Mouse (Mus musculus) G1E (cell line): Measurements from ENCODE around the gene Kdm2b. TPM values are rescaled to one million over a fixed set of nuclear protein-coding genes. Genes with fewer than 3 reads are reported as not detected.
"Not testable (repeated sequence)": the region's sequence is repeated elsewhere in the genome, so short reads cannot be mapped to it uniquely, and the experiment has no call there.

Experiments used
- ATAC-seq: 2 replicates; pipeline ENCODE4 v1.8.0; 2016; ENCODE audit warnings: mild to moderate bottlenecking; ENCODE audit not compliant: insufficient number of reproducible peaks, poor library complexity, low FRiP score, severe bottlenecking; ENCODE audit errors: extremely low read depth
- DNase-seq: peaks from one replicate; pipeline ENCODE4 v3.0.0; 2012; ENCODE audit warnings: low spot score
- H3K27me3 ChIP-seq: 2 replicates; pipeline ENCODE4 v1.6.1; 2012; ENCODE audit warnings: mild to moderate bottlenecking, low read length, inconsistent platforms; ENCODE audit not compliant: insufficient read depth
- H3K36me3 ChIP-seq: replicated peaks from 2 replicates; pipeline ENCODE3; 2012; ENCODE audit warnings: mild to moderate bottlenecking, inconsistent platforms
- H3K4me1 ChIP-seq: 2 replicates; pipeline ENCODE4 v1.6.1; 2012; ENCODE audit warnings: low read depth, low read length, inconsistent platforms, mixed read lengths; ENCODE audit not compliant: insufficient read depth
- H3K4me3 ChIP-seq: 2 replicates; pipeline ENCODE4 v1.5.1; 2012; ENCODE audit warnings: low read depth, mild to moderate bottlenecking, inconsistent platforms, low read length, moderate library complexity, mixed read lengths
- H3K9me3 ChIP-seq: replicated peaks from 2 replicates; pipeline ENCODE4 v1.6.1; 2012; ENCODE audit warnings: inconsistent platforms
- CTCF ChIP-seq: IDR thresholded peaks from 2 replicates; pipeline ENCODE4 v1.5.1; 2012; ENCODE audit warnings: low read depth, low read length, inconsistent platforms, mixed read lengths
- GATA1 ChIP-seq: IDR thresholded peaks from 2 replicates; pipeline ENCODE4 v1.6.1; 2012; ENCODE audit warnings: borderline replicate concordance, low read length, inconsistent platforms, mixed read lengths
- GATA2 ChIP-seq: IDR thresholded peaks from 2 replicates; pipeline ENCODE4 v1.6.1; 2012; ENCODE audit warnings: low read depth, low read length, inconsistent platforms, borderline replicate concordance
- POLR2AphosphoS5 ChIP-seq: IDR thresholded peaks from 2 replicates; pipeline ENCODE4 v1.6.1; 2012; ENCODE audit warnings: low read depth, low read length, inconsistent platforms; ENCODE audit not compliant: insufficient replicate concordance
- TAL1 ChIP-seq: conservative IDR thresholded peaks from 2 replicates; pipeline ENCODE4 v1.6.1; 2012; ENCODE audit warnings: low read depth, low read length, inconsistent platforms, mixed read lengths
- polyA plus RNA-seq: library from polyadenylated mRNA; stranded (reverse); fragments of >175 nt; gene quantifications from 2 replicates; pipeline ENCODE4 v1.2.3, GENCODE M21; 2012
- total RNA-seq, 2 experiments: library from RNA; stranded (forward) in 1 of 2; stranded (reverse) in 1 of 2; fragments of 200-1000 nt in 1 of 2; fragments of >200 nt in 1 of 2; fragmentation: Nextera tagmentation in 1 of 2; gene quantifications; 2 replicates each; pipeline ENCODE4 v1.2.3; 2014 to 2017

Gene Kdm2b
- total and polyA plus RNA-seq, 3 experiments = 17.5 to 38.4 (median 27.0) TPM

GRCm38 (mm10) chr5:122986091-122986493 is 3.5 kb downstream of the Kdm2b start:
- Histone ChIP-seq H3K4me3 (no peak overlapping the region), H3K27me3 (peaks cover 3% of the 10 kb centered on the region; the same call in 1 of the 2 replicates), H3K9me3 (no peaks in the 10 kb centered on the region), H3K36me3 (peaks cover 43% of the 10 kb centered on the region), H3K4me1 (peaks cover 36% of the 10 kb centered on the region)
- TF ChIP-seq CTCF (no peak), TAL1 (no peak), GATA2 (no peak), POLR2AphosphoS5 (no peak)
- DNase-seq (no peak), ATAC-seq (no peak)

- DNase-seq (no peak), ATAC-seq (no peak)
- peaks cover 48% of the 10 kb centered on the region for H3K36me3 ChIP-seq
- H3K4me3 ChIP-seq = no peak overlapping the region
- H3K9me3 ChIP-seq = no peaks in the 10 kb centered on the region
- peaks cover 28% of the 10 kb centered on the region for H3K4me1 ChIP-seq
- H3K27me3 ChIP-seq = peaks cover 3% of the 10 kb centered on the region; the same call in 1 of the 2 replicates
- TF ChIP-seq GATA2 (no peak), GATA1 (no peak), POLR2AphosphoS5 (no peak), TAL1 (no peak), CTCF (no peak)
Measured at GRCm38 (mm10) chr5:122985276-122985675, 4.3 kb downstream of the Kdm2b start.

GRCm38 (mm10) chr5:122984483-122984882 is 5.1 kb downstream of the Kdm2b start:
- Histone ChIP-seq H3K36me3 (peaks cover 54% of the 10 kb centered on the region), H3K4me1 (peaks cover 20% of the 10 kb centered on the region), H3K4me3 (no peak overlapping the region), H3K27me3 (peaks cover 3% of the 10 kb centered on the region; the same call in 1 of the 2 replicates), H3K9me3 (no peaks in the 10 kb centered on the region)
- no peak for DNase-seq
- ATAC-seq = no peak
- TF ChIP-seq GATA2 (no peak), POLR2AphosphoS5 (no peak), GATA1 (no peak), CTCF (no peak), TAL1 (no peak)

GRCm38 (mm10) chr5:122978970-122979369 is 10.7 kb downstream of the Kdm2b start:
- peaks cover 60% of the 10 kb centered on the region for H3K36me3 ChIP-seq
- H3K27me3 ChIP-seq = no peaks in the 10 kb centered on the region
- H3K4me1 ChIP-seq = no peaks in the 10 kb centered on the region
- H3K9me3 ChIP-seq = no peaks in the 10 kb centered on the region
- DNase-seq = no peak
- TF ChIP-seq GATA2 = no peak
- no peak for TF ChIP-seq GATA1
- TF ChIP-seq CTCF = no peak
- TF ChIP-seq POLR2AphosphoS5 = no peak
- TF ChIP-seq TAL1 = no peak
- no peak overlapping the region for H3K4me3 ChIP-seq
- no peak for ATAC-seq

- H3K36me3 ChIP-seq = peaks cover 44% of the 10 kb centered on the region
- not testable (repeated sequence) for H3K9me3 ChIP-seq, ATAC-seq, H3K4me3 ChIP-seq, H3K4me1 ChIP-seq, DNase-seq, H3K27me3 ChIP-seq
Measured at GRCm38 (mm10) chr5:122974701-122975100, 14.9 kb downstream of the Kdm2b start.

GRCm38 (mm10) chr5:122972116-122972515 is 17.5 kb downstream of the Kdm2b start:
- DNase-seq = no peak
- H3K4me1 ChIP-seq = peaks cover 5% of the 10 kb centered on the region
- no peaks in the 10 kb centered on the region for H3K27me3 ChIP-seq
- no peak overlapping the region for H3K4me3 ChIP-seq
- ATAC-seq = no peak
- TF ChIP-seq GATA1 (no peak), GATA2 (no peak), CTCF (no peak), POLR2AphosphoS5 (no peak), TAL1 (no peak)
- no peaks in the 10 kb centered on the region for H3K9me3 ChIP-seq
- H3K36me3 ChIP-seq = peaks cover 48% of the 10 kb centered on the region

- DNase-seq = no peak
Measured at GRCm38 (mm10) chr5:122971438-122971837, 18.2 kb downstream of the Kdm2b start.

More at GRCm38 (mm10) chr5:122971438-122971837, 18.2 kb downstream of the Kdm2b start:
- TF ChIP-seq POLR2AphosphoS5 = no peak
- TF ChIP-seq TAL1 = no peak
- TF ChIP-seq GATA1 = no peak
- TF ChIP-seq GATA2 = no peak
- no peak for TF ChIP-seq CTCF
- Histone ChIP-seq H3K4me1 (peaks cover 5% of the 10 kb centered on the region), H3K9me3 (no peaks in the 10 kb centered on the region), H3K4me3 (no peak overlapping the region), H3K27me3 (no peaks in the 10 kb centered on the region), H3K36me3 (peaks cover 45% of the 10 kb centered on the region)
- peak; percentile 40; the same call in 1 of the 2 replicates for ATAC-seq
